Mouse (Mus musculus): ENCODE measurements around the gene Ubn1. TPM values are rescaled to one million over a fixed set of nuclear protein-coding genes. Genes with fewer than 3 reads are reported as not detected.
A peak's percentile ranks its signal among the peaks of the same experiment; 100 is the strongest.

The Ubn1 gene
- polyA plus RNA-seq, 1 experiment from 2014 or later: 15.1 TPM

DNA sequence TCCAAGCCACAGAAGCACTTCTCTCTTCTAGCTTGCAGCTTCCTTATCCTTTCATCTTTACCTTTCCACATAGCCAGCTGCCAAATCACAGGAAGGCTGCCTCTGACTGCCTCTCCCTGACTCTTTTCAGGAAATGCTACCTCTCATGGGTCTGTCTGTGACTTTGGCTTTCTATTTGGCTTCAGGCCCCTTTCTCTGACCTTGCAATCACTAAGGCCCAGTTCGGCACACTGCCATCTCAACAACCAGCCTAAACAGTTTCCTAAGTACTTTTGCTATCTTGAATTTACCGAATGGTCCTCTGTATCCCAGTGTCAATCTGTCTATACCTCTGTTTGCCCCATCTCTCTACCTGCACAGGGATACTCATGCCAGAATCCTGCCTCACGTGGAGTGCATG is 14.3 kb upstream of the Ubn1 start:
- H3K4me1 ChIP-seq: no peaks in the 10 kb centered on the region
- H3K9ac ChIP-seq: no peak overlapping the region
- WGBS: 95% methylated on average over 3 of the region's 3 CpGs
- no peaks in the 10 kb centered on the region for H3K9me3 ChIP-seq
- H3K27me3 ChIP-seq (replicated peaks): no peaks in the 10 kb centered on the region
- H3K27ac ChIP-seq: no peak overlapping the region
- H3K36me3 ChIP-seq (replicated peaks): peaks cover 67% of the 10 kb centered on the region
- H3K4me2 ChIP-seq: no peak overlapping the region
- no peak for ATAC-seq (replicated peaks)
- no peak overlapping the region for H3K4me3 ChIP-seq

DNA sequence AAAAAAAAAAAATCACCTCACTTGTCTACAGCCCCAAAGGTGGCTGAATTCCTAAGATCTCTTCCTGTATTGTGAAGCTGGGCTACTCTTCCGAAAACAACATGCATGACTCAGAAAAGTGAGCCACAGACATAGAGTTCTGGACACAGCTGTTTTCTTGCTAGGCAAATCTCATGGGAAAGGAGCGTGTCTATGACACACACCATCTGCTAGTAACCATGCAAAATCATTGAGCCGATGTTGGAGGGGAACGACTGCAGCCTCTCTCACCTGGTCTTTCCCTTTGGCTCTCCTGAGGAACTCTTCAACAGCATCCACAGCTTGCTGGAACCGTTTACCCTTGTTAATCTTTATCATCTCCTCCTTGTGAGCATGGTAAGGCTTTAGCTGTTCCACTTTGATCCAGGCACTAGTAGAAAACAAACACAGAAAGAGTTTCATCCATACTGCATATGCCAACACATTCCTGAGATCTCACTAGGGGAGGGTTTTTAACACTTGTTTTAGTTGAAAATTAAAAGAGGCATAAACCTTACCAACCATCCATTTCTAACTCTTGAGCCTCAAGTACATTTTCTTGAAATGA is 13.1 kb upstream of the Ubn1 start:
- H3K4me1 ChIP-seq: no peaks in the 10 kb centered on the region
- H3K9me3 ChIP-seq: no peaks in the 10 kb centered on the region
- H3K4me3 ChIP-seq: no peak overlapping the region
- peaks cover 62% of the 10 kb centered on the region for H3K36me3 ChIP-seq (replicated peaks)
- no peak for ATAC-seq (replicated peaks)
- WGBS: 76% methylated on average over 5 of the region's 5 CpGs
- H3K9ac ChIP-seq: no peak overlapping the region
- no peak overlapping the region for H3K4me2 ChIP-seq
- no peaks in the 10 kb centered on the region for H3K27me3 ChIP-seq (replicated peaks)
- no peak overlapping the region for H3K27ac ChIP-seq

DNA sequence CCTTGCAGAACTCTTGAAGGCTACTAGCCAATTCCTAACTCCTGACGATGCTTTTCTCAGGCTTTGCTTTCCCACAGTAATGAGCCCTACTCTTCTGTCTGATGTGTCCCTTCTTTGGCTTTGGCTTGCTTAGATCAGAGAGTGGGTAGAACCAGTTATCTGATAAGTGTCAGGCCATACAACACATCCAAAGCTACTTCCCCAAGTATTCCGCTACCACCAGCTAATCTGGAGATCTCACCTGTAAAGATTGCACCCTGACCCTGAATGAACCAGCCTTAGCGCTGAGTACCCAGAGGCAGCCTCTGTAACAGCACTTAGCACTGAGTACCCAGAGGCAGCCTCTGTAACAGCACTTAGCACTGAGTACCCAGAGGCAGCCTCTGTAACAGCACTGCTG is 4.5 kb upstream of the Ubn1 start:
- H3K9me3 ChIP-seq: no peaks in the 10 kb centered on the region
- peaks cover 57% of the 10 kb centered on the region for H3K36me3 ChIP-seq (replicated peaks)

DNA sequence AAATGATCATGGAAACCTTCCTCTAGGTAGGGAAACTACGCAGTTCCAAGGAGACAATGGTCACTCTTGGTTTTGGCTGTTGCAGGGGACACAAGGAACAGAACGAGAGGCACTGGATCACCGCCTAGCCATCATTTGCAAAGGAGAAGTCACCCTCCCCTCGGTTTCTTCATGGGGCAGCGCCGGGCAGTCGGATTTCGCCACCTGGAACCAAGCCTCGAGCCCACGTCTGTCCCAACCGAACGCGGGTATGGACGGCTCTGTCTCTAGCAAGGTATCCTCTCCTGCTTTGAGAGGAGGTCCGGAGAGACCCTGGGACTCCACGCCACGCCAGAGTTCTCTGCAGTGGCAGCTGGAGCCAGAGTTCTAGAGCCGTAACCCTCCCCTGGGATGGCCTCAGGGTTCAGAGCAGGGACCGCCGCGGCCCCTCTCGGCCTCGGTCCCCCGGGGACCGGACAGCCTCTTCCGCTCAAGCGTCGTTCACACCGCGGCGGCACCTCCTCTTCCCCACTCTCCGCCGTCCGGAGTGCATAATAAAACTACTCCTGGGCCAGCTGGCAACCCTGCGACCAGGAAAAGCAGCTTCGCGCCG is 579 bp upstream of the Ubn1 start:
- H3K4me3 ChIP-seq: peak overlapping the region; percentile 94
- no peaks in the 10 kb centered on the region for H3K27me3 ChIP-seq (replicated peaks)
- peaks cover 27% of the 10 kb centered on the region for H3K36me3 ChIP-seq (replicated peaks)
- no peaks in the 10 kb centered on the region for H3K9me3 ChIP-seq
- WGBS: under 1% methylated on average over 38 of the region's 38 CpGs
- peak overlapping the region; percentile 88 for H3K27ac ChIP-seq
- peaks cover 41% of the 10 kb centered on the region for H3K4me1 ChIP-seq
- H3K9ac ChIP-seq: peak overlapping the region; percentile 86
- ATAC-seq (replicated peaks): peak; percentile 79
- peak overlapping the region; percentile 83 for H3K4me2 ChIP-seq

More for the DNA sequence above, 4.5 kb upstream of the Ubn1 start:
- Histone ChIP-seq H3K9ac (no peak overlapping the region), H3K27ac (no peak overlapping the region), H3K4me1 (peaks cover 19% of the 10 kb centered on the region), H3K27me3 (replicated peaks) (no peaks in the 10 kb centered on the region), H3K4me3 (no peak overlapping the region), H3K4me2 (no peak overlapping the region)
- WGBS: 98% methylated on average over 3 of the region's 3 CpGs
- no peak for ATAC-seq (replicated peaks)

DNA sequence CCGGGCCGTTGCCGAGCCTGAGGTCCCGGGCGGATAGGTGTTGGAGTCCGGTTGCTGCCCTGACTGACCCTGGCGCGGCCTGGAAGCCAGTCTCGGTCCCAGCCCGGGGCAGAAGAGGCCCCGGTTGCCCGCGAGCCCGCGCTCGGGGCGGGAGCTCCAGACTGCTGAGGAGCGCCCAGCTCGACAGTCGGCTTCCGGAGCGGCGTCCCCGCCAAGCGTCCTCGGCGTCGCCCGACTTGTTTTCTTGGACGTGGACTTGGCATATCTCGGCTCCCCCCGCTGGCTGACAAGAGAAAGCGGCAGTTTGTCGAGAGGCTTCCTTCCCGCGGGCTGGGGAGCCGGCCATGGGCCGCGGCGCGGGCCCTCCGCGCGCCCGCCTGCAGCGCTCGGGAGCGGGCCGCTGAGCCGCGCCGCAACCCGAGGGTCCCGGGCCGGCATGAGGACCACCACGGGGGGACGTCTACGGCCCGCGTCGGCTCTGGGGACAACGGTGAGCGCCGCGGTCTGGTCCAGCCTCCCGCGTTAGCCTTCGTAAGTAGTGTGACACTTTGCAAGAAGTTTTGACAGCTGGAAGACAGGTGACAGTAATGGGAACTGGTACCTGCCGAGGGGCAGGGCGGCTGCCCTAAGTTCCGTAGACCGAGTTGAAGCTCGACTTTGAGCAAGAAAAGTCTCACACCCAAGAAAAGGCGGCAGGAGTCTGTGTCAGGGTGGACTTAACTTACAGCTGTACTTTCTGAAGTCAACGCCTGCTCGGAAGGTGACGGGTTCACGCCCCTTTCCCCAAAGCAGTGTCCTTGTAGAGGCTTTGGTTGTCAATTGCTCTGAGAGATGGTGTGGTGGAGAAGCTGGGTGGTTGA is 624 bp downstream of the Ubn1 start:
- H3K4me1 ChIP-seq: peaks cover 41% of the 10 kb centered on the region
- H3K9ac ChIP-seq: peak overlapping the region; percentile 91
- H3K36me3 ChIP-seq (replicated peaks): peaks cover 19% of the 10 kb centered on the region
- peak; percentile 84 for ATAC-seq (replicated peaks)
- H3K4me3 ChIP-seq: peak overlapping the region; percentile 94
- peak overlapping the region; percentile 90 for H3K4me2 ChIP-seq
- under 1% methylated on average over 77 of the region's 78 CpGs for WGBS
- H3K27me3 ChIP-seq (replicated peaks): no peaks in the 10 kb centered on the region
- H3K9me3 ChIP-seq: no peaks in the 10 kb centered on the region
- H3K27ac ChIP-seq: peak overlapping the region; percentile 96

DNA sequence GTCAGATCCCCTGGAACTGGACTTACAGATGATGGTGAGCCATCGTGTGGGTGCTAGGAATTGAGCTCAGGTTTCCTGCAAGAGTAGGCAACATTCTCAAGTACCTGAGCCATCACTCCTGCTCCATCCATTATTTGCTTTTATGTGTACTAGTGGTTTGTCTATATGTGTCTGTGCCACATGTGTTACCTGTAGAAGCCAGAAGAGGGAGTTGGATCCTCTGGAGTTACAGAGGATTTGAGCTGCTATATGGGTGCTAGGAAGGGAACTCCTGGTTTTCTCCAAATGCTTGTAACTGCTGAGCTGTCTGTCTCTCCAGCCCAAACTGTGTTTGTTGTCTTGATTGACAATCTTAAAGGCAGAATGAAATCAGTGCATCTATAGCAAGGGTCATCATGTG is 8.3 kb downstream of the Ubn1 start:
- ATAC-seq (replicated peaks): no peak

DNA sequence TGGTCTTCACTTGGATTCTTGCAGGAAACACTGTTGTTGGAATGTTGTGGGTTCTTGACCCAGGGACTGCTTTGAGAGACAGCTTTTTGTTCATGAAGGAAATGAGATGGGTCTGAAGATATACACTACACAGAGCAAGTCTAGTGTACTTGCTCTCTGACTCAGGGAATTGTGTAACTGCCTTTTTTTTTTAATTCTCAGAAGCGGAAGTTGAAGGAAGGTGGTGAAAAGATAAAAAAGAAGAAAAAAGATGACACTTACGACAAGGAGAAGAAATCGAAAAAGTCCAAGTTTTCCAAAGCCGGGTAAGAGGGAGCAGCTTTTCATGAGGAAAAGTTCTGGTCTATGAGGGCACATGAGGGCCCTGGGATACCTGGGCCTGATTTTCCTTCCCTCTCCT is 13.6 kb downstream of the Ubn1 start:
- Histone ChIP-seq H3K27me3 (replicated peaks) (no peaks in the 10 kb centered on the region), H3K4me3 (no peak overlapping the region), H3K9ac (no peak overlapping the region), H3K4me1 (no peaks in the 10 kb centered on the region), H3K4me2 (no peak overlapping the region), H3K27ac (no peak overlapping the region), H3K36me3 (replicated peaks) (peaks cover 47% of the 10 kb centered on the region), H3K9me3 (no peaks in the 10 kb centered on the region)
- 93% methylated on average over 4 of the region's 4 CpGs for WGBS
- no peak for ATAC-seq (replicated peaks)

More for the DNA sequence above, 8.3 kb downstream of the Ubn1 start:
- no peak overlapping the region for H3K4me2 ChIP-seq
- H3K4me1 ChIP-seq: 0 out of 2 replicates have a peak, but pooled peaks cover 6% of the 10 kb centered on the region
- peaks cover 20% of the 10 kb centered on the region for H3K36me3 ChIP-seq (replicated peaks)
- no peaks in the 10 kb centered on the region for H3K27me3 ChIP-seq (replicated peaks)
- no peak overlapping the region for H3K27ac ChIP-seq
- H3K4me3 ChIP-seq: no peak overlapping the region
- WGBS: 90% methylated on average over 1 of the region's 1 CpGs
- no peaks in the 10 kb centered on the region for H3K9me3 ChIP-seq
- H3K9ac ChIP-seq: no peak overlapping the region

DNA sequence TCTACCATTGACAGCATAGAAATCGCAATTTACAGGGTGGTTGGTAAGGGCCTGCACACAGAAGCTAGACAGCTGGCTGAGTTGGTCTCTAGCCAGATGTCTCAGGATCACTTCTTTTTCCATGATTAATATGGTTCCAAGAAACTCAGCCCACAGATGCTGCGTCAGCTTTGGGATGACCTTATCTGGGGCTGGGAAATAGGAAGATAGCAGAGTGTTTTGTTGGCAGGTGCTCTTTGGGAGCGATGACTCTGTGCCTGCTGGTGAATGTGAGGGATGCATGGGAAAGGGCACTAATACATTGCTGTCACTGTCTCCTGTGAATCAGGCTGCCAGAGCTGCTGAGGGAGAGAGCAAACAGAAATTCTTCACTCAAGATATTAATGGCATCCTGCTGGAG is 20.5 kb downstream of the Ubn1 start:
- 88% methylated on average over 3 of the region's 3 CpGs for WGBS
- Histone ChIP-seq H3K27me3 (replicated peaks) (no peaks in the 10 kb centered on the region), H3K4me1 (no peaks in the 10 kb centered on the region), H3K4me3 (no peak overlapping the region), H3K9me3 (no peaks in the 10 kb centered on the region), H3K36me3 (replicated peaks) (peaks cover 62% of the 10 kb centered on the region), H3K9ac (no peak overlapping the region), H3K27ac (no peak overlapping the region), H3K4me2 (no peak overlapping the region)
- no peak for ATAC-seq (replicated peaks)

DNA sequence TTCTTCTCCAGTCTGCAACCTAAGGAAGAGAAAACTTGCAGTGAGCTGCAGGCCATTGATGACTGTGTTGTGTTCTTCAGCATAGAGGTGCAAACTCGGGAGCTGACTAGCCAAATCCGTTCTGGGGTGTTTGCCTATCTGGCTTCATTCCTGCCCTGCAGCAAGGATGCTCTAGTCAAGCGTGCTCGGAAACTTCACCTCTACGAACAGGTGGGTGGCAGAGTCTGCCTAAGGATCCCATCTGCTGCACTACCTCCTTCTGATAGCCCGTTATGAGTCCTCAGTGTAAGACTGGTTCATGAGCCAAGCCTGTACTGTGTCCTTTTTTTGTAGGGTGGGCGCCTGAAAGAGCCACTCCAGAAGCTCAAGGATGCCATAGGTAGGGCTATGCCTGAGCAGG is 22.1 kb downstream of the Ubn1 start:
- no peaks in the 10 kb centered on the region for H3K9me3 ChIP-seq
- ATAC-seq (replicated peaks): no peak
- peaks cover 75% of the 10 kb centered on the region for H3K36me3 ChIP-seq (replicated peaks)
- H3K4me1 ChIP-seq: no peaks in the 10 kb centered on the region
- no peak overlapping the region for H3K4me2 ChIP-seq
- no peak overlapping the region for H3K4me3 ChIP-seq
- no peak overlapping the region for H3K9ac ChIP-seq
- H3K27ac ChIP-seq: no peak overlapping the region
- no peaks in the 10 kb centered on the region for H3K27me3 ChIP-seq (replicated peaks)
- WGBS: 96% methylated on average over 7 of the region's 7 CpGs

DNA sequence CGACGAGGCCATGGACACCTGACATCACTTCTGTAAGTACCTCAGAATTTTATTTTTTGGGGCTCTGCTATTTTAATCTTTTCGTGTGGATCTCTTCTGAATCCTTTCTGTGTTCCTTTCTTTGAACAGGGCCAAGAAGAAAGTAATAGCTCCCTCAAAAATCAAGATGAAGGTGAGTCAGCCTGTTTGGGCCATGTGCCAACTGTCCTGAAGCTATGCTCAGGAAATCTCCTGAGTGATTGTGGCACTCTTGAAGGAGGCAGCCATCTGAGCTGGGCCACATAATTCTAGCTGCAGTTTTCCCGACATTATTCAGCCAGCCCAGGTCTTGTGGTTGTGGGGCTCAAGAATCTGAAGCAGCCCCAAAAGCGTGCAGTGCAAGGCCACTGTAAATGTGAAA is 24.5 kb downstream of the Ubn1 start:
- no peak overlapping the region for H3K27ac ChIP-seq
- no peak overlapping the region for H3K4me3 ChIP-seq
- H3K4me1 ChIP-seq: no peaks in the 10 kb centered on the region
- no peak for ATAC-seq (replicated peaks)
- no peak overlapping the region for H3K9ac ChIP-seq
- no peaks in the 10 kb centered on the region for H3K27me3 ChIP-seq (replicated peaks)
- H3K36me3 ChIP-seq (replicated peaks): peaks cover 82% of the 10 kb centered on the region
- 94% methylated on average over 5 of the region's 5 CpGs for WGBS
- no peaks in the 10 kb centered on the region for H3K9me3 ChIP-seq
- no peak overlapping the region for H3K4me2 ChIP-seq

DNA sequence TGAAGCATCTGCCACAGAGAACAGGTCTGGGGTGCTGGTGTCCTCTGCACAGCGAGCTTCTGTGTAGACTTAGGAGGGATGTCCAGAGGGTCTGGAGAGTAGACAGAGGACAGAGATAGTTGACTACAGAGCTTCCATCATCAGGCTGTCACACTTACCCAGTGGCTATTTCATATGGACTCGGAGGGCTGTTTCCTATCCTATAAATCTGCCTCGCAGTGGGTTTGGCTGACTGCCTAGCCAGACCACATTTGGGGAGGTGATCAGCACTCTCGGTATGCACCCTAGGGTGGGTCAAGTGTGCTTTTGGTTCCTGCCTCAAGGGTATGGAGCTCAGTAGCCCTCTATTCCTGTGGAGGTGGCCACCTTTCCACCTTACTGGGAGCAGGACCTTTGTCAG is 35.3 kb downstream of the Ubn1 start:
- no peaks in the 10 kb centered on the region for H3K9me3 ChIP-seq
- no peak overlapping the region for H3K4me2 ChIP-seq
- no peaks in the 10 kb centered on the region for H3K27me3 ChIP-seq (replicated peaks)
- peaks cover 39% of the 10 kb centered on the region for H3K36me3 ChIP-seq (replicated peaks)
- H3K4me3 ChIP-seq: no peak overlapping the region
- H3K4me1 ChIP-seq: no peaks in the 10 kb centered on the region
- no peak for ATAC-seq (replicated peaks)
- H3K9ac ChIP-seq: no peak overlapping the region
- no peak overlapping the region for H3K27ac ChIP-seq
- WGBS: 96% methylated on average over 4 of the region's 4 CpGs

DNA sequence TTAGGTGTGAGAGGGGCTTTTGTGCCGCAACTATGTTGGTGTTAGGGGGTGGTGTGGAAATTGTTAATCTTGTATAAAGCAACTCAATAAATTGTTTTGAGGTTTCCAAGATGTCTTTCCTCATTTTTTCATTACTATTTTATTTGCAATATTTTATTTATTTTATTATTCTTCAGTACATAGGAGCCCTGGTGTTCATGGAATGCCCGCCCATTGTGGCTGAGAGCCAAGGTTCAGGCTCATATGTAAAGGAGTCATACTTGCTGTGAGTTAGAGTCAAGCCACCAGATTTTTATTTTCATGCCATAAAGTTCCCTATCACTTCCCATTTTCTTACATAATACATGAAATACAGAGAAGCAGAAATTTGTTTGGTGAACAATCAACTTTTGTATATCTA is 36.3 kb downstream of the Ubn1 start:
- no peak for ATAC-seq (replicated peaks)
- Histone ChIP-seq H3K4me3 (no peak overlapping the region), H3K27ac (no peak overlapping the region), H3K36me3 (replicated peaks) (peaks cover 36% of the 10 kb centered on the region), H3K4me2 (no peak overlapping the region), H3K9me3 (no peaks in the 10 kb centered on the region), H3K27me3 (replicated peaks) (no peaks in the 10 kb centered on the region), H3K4me1 (no peaks in the 10 kb centered on the region), H3K9ac (no peak overlapping the region)
- 99% methylated on average over 2 of the region's 2 CpGs for WGBS

All from midbrain, embryonic 15.5 days (tissue).